Mouse (Mus musculus): ENCODE measurements around the gene Abr.

DNA sequence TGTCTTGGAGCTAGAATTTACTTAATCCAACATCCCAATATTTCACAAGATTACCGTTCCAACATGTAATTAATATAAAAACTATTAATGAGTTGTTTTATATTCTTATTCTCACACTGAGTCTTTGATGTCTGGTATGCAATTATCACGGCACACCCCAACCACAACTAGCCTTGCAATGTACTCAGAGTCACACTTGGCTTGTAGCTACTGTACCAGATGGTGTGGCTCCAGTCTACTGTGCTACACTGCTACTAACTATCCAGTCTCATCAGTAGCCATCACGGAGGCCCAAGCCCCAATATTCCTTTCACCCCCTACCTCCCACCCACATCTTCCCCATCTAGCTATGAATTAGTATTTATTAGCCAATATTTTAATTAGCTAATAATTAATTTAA lies 245.7 kb downstream of the Abr start:
- TF ChIP-seq CTCF (IDR thresholded peaks at IDR 0.05 in 2 of 3, conservative IDR thresholded peaks at IDR 0.05 in 1 of 3; ENCODE audit: control insufficient read depth in 1 of 3, insufficient read depth in 1 of 3, low read depth in 2 of 3, low read length in 3 of 3, poor library complexity in 1 of 3, severe bottlenecking in 1 of 3) = no peak
- TF ChIP-seq EP300 (IDR thresholded peaks at IDR 0.05; ENCODE audit: low read depth in 1 of 2, low read length in 2 of 2) = no peak
- no peak for TF ChIP-seq MYC (IDR thresholded peaks at IDR 0.05; ENCODE audit: low read depth, low read length)
- TF ChIP-seq E2F4 (IDR thresholded peaks at IDR 0.05; ENCODE audit: borderline replicate concordance, low read depth, low read length) = no peak
- no peak for TF ChIP-seq RCOR1 (IDR thresholded peaks at IDR 0.05; ENCODE audit: low read depth, low read length)
- TF ChIP-seq SMC3 (IDR thresholded peaks at IDR 0.05; ENCODE audit: low read depth, low read length) = no peak
- TF ChIP-seq ZKSCAN1 (IDR thresholded peaks at IDR 0.05; ENCODE audit: low read depth, low read length) = no peak
- TF ChIP-seq RAD21 (IDR thresholded peaks at IDR 0.05; ENCODE audit: low read depth, low read length) = no peak
- no peak for TF ChIP-seq USF1 (IDR thresholded peaks at IDR 0.05; ENCODE audit: low read depth, low read length)
- TF ChIP-seq POLR2A (IDR thresholded peaks at IDR 0.05; ENCODE audit: control insufficient read depth in 1 of 2, insufficient read depth in 1 of 2, low read depth in 1 of 2, low read length in 2 of 2, poor library complexity in 1 of 2) = no peak
- no peak for TF ChIP-seq USF2 (IDR thresholded peaks at IDR 0.05; ENCODE audit: borderline replicate concordance in 1 of 2, insufficient read depth in 1 of 2, low read depth in 1 of 2, low read length in 2 of 2)
- no peak for TF ChIP-seq POLR2AphosphoS5 (IDR thresholded peaks at IDR 0.05; ENCODE audit: borderline replicate concordance, low read depth, low read length)
- TF ChIP-seq MAFK (IDR thresholded peaks at IDR 0.05; ENCODE audit: borderline replicate concordance, low read depth, low read length) = no peak
- TF ChIP-seq GATA1 (IDR thresholded peaks at IDR 0.05; ENCODE audit: low read depth, low read length) = no peak

Measured in MEL (cell line).